16 mouse cellular contexts compared by ENCODE assay signal in genomic region chr4:114664063-114665036, GRCm38 (mm10).
A peak's percentile ranks its signal among the peaks of the same experiment; 100 is the strongest.
DNase-seq lines count a peak whose midpoint lies in the region; ATAC-seq and TF ChIP-seq lines count a peak whose summit lies in the region.
"Had no signal": no experiment of that assay in that cellular context is flagged by ENCODE, and none has a peak within 500 bp of the region (broad histone marks: within the 10 kb centered on the region; RNA-seq: fewer than 3 reads in every experiment).

No protein-coding gene starts in this region.

- no peak overlapping the region for H3K27ac ChIP-seq in thymus, adult 2 months (ENCODE audit: control insufficient read depth, insufficient read depth, low read length)
- H3K27ac ChIP-seq: heart, embryonic 15.5 days; intestine, embryonic 15.5 days; left cerebral cortex, adult 2 months; midbrain, embryonic 10.5 days; neural tube, embryonic 13.5 days had no signal

- H3K4me1 ChIP-seq in thymus, adult 2 months (replicated peaks; ENCODE audit: control insufficient read depth, insufficient read depth, low read length) = peaks cover 14% of the 10 kb centered on the region

- TF ChIP-seq POLR2A in thymus, adult 2 months (IDR thresholded peaks at IDR 0.05; ENCODE audit: control insufficient read depth, extremely low read depth, insufficient read depth, low read length, poor library complexity) = no peak

- DNase-seq in thymus, postnatal 0 days (ENCODE audit: low spot score) = peak; percentile 21
- DNase-seq in thymus, adult 2 months = no peak
- DNase-seq in liver = peak; percentile 67
- DNase-seq in adrenal gland, postnatal 25 days = no peak
- DNase-seq in cerebellum, adult 11 months = no peak
- DNase-seq in adrenal gland, adult 18-20 months (ENCODE audit: low spot score in 2 of 2) = no peak
- DNase-seq: adrenal gland, adult 2 months; cerebellum, adult 18-20 months; lung, adult 18-20 months had no signal

- TF ChIP-seq CTCF in thymus, adult 2 months (IDR thresholded peaks at IDR 0.05; ENCODE audit: borderline replicate concordance, control insufficient read depth, extremely low read depth, insufficient read depth, low read length, poor library complexity) = no peak

- 9% methylated on average over 9 of the region's 9 CpGs for WGBS in thymus, adult 2 months

- ATAC-seq in erythroid progenitor cell, adult 5-6 weeks (replicated peaks; ENCODE audit: low FRiP score, poor library complexity, severe bottlenecking) = peak; percentile 61
- ATAC-seq: forebrain, embryonic 14.5 days had no signal

- no peak overlapping the region for H3K4me3 ChIP-seq in thymus, adult 2 months (ENCODE audit: control insufficient read depth, insufficient read depth, low read length)
- H3K4me3 ChIP-seq: heart, embryonic 15.5 days; intestine, embryonic 15.5 days; left cerebral cortex, adult 2 months; midbrain, embryonic 10.5 days; neural tube, embryonic 13.5 days had no signal

- H3K27me3 ChIP-seq in thymus, adult 2 months (ENCODE audit: control insufficient read depth, insufficient read depth, low read length) = no peaks in the 10 kb centered on the region

- no peaks in the 10 kb centered on the region for H3K36me3 ChIP-seq in thymus, adult 2 months (ENCODE audit: control insufficient read depth, insufficient read depth, low read length)
- H3K36me3 ChIP-seq: heart, embryonic 15.5 days; intestine, embryonic 15.5 days; midbrain, embryonic 10.5 days; neural tube, embryonic 13.5 days had no signal

Comparison
In these comparisons a context has a peak if more than half of its experiments do, and no peak if none do; other contexts are left out.
1. DNase-seq: peak in thymus, postnatal 0 days (single experiment) and liver (single experiment); none in thymus, adult 2 months (single experiment), adrenal gland, postnatal 25 days (single experiment), cerebellum, adult 11 months (single experiment) and adrenal gland, adult 18-20 months (0 of 2).